8 mouse cellular contexts compared by ENCODE assay signal in genomic region chr14:50807487-50808072, GRCm38 (mm10). TPM values are rescaled to one million over a fixed set of nuclear protein-coding genes. Genes with fewer than 3 reads are reported as not detected.
A peak's percentile ranks its signal among the peaks of the same experiment; 100 is the strongest.
DNase-seq lines count a peak whose midpoint lies in the region; ATAC-seq lines count a peak whose summit lies in the region.

Gene Ccnb1ip1 (minus strand): TSS chr14:50807732.
Gene Parp2 (plus strand): TSS chr14:50807841.

- peak; percentile 99 for ATAC-seq in hindbrain, embryonic 16.5 days

- peak within 1 kb of the TSS; percentile 61 for H3K4me2 ChIP-seq in hindbrain, embryonic 16.5 days (ENCODE audit: low read length)

- peak; percentile 96 for DNase-seq in WW6 (ENCODE audit: low read depth, low spot score)
- DNase-seq in cerebellum, postnatal 4 days (ENCODE audit: low spot score in 2 of 2): peak; percentile 98 to 99
- DNase-seq in gastrocnemius, adult 18-20 months (ENCODE audit: low spot score): peak; percentile 98
- peak; percentile 98 for DNase-seq in left cerebral cortex, adult 18-20 months (ENCODE audit: low spot score in 2 of 2)
- peak; percentile 98 for DNase-seq in right cerebral cortex, adult 18-20 months
- DNase-seq in urinary bladder, postnatal 10 days (ENCODE audit: low spot score): peak; percentile 80

- no peaks in the 10 kb centered on the region for H3K27me3 ChIP-seq in hindbrain, embryonic 16.5 days (replicated peaks; ENCODE audit: control insufficient read depth, insufficient read depth, low read length)

- H3K9ac ChIP-seq in hindbrain, embryonic 16.5 days (ENCODE audit: low read depth, low read length): peak within 1 kb of the TSS; percentile 73

- H3K9me3 ChIP-seq in hindbrain, embryonic 16.5 days (ENCODE audit: control insufficient read depth, low read length): no peaks in the 10 kb centered on the region

- H3K27ac ChIP-seq in hindbrain, embryonic 16.5 days (ENCODE audit: low read depth, low read length): peak within 1 kb of the TSS; percentile 88
- H3K27ac ChIP-seq in macrophage: peak within 1 kb of the TSS; percentile 65

- peaks cover 6% of the 10 kb centered on the region for H3K4me1 ChIP-seq in hindbrain, embryonic 16.5 days (ENCODE audit: control insufficient read depth, insufficient read depth, low read depth, low read length)

- peak within 1 kb of the TSS; percentile 59 for H3K4me3 ChIP-seq in hindbrain, embryonic 16.5 days (ENCODE audit: low read length)
- H3K4me3 ChIP-seq in macrophage (ENCODE audit: inconsistent target): peak within 1 kb of the TSS; percentile 82

- WGBS in hindbrain, embryonic 16.5 days: under 1% methylated on average over 42 of the region's 42 CpGs
- under 1% methylated on average over 42 of the region's 42 CpGs for whole genome bisulfite sequencing in macrophage (ENCODE audit: missing documents)

- no peaks in the 10 kb centered on the region; the same call in 1 of the 2 replicates for H3K36me3 ChIP-seq in hindbrain, embryonic 16.5 days (ENCODE audit: control insufficient read depth, insufficient read depth, low read length)
- peaks cover 10% of the 10 kb centered on the region; the same call in 1 of the 2 replicates for H3K36me3 ChIP-seq in macrophage (ENCODE audit: inconsistent target)

- H3K79me2 ChIP-seq in macrophage (ENCODE audit: inconsistent target): peaks cover 18% of the 10 kb centered on the region

RNA-seq across cellular contexts. Expression of gene Ccnb1ip1, which starts in this region (rescaled TPM):
- total RNA-seq in gastrocnemius, adult 18-20 months (2021): under 1 TPM in 1 of 2 experiments, not detected in 1; 0.40 TPM
- not detected in 2 replicates for polyA plus RNA-seq in hindbrain, embryonic 16.5 days (2015; fragmentation: Nextera tagmentation; extraction: Ambion mirVana)
- total RNA-seq in left cerebral cortex, adult 18-20 months (2021): not detected
- not detected for total RNA-seq in macrophage (2018; cell fraction: chromatin; rRNA removed)
- total RNA-seq in macrophage (2018; cell fraction: cytosol; rRNA removed): not detected
- not detected for total RNA-seq in macrophage (2018; cell fraction: nucleus; rRNA removed)
- not detected in 3 replicates for polyA plus RNA-seq in macrophage (2018)

RNA-seq across cellular contexts. Expression of gene Parp2, which starts in this region (rescaled TPM):
- 1 to 10 TPM; 8.6 to 9.5 TPM for total RNA-seq in gastrocnemius, adult 18-20 months (2021)
- 42.7 and 43.1 TPM in 2 replicates for polyA plus RNA-seq in hindbrain, embryonic 16.5 days (2015; fragmentation: Nextera tagmentation; extraction: Ambion mirVana)
- 10 to 100 TPM; 27.0 to 27.8 TPM for total RNA-seq in left cerebral cortex, adult 18-20 months (2021)
- total RNA-seq in macrophage (2018; cell fraction: chromatin; rRNA removed): 100 to 1,000 TPM in 13 of 26 experiments, 10 to 100 TPM in 13; 24.1 to 199 (median 102) TPM
- 10 to 100 TPM; 18.8 to 41.9 (median 32.9) TPM for total RNA-seq in macrophage (2018; cell fraction: cytosol; rRNA removed)
- total RNA-seq in macrophage (2018; cell fraction: nucleus; rRNA removed): 100 to 1,000 TPM in 3 of 26 experiments, 10 to 100 TPM in 23; 23.9 to 146 (median 52.6) TPM
- polyA plus RNA-seq in macrophage (2018): 34.4 to 55.8 TPM (median 53.8 TPM) in 3 replicates

Comparison
In these comparisons a context has a peak if more than half of its experiments do, and no peak if none do; other contexts are left out.
1. Peak in every context shown above with its lines: DNase-seq, ATAC-seq, H3K4me3 ChIP-seq and H3K27ac ChIP-seq.